Mouse (Mus musculus): Measurements from ENCODE around the gene Ppp1r21. TPM values are rescaled to one million over a fixed set of nuclear protein-coding genes. Genes with fewer than 3 reads are reported as not detected.

Gene Ppp1r21
- polyA plus RNA-seq, 1 experiment from 2014 or later, result 9.7 TPM

GRCm38 (mm10) chr17:88627150-88627549 lies 97.2 kb downstream of the Ppp1r21 start:
- H3K4me2 ChIP-seq, result no peak overlapping the region
- no peak for ATAC-seq (ENCODE audit: insufficient read depth)

GRCm38 (mm10) chr17:88628676-88629380 lies 98.9 kb downstream of the Ppp1r21 start:
- Histone ChIP-seq H3K36me3 (replicated peaks) (no peaks in the 10 kb centered on the region), H3K27ac (replicated peaks) (no peak overlapping the region), H3K9me3 (replicated peaks) (no peaks in the 10 kb centered on the region), H3K9ac (no peak overlapping the region), H3K4me2 (no peak overlapping the region), H3K4me1 (replicated peaks) (0 out of 2 replicates have a peak, but pooled peaks cover 7% of the 10 kb centered on the region), H3K27me3 (no peaks in the 10 kb centered on the region), H3K4me3 (replicated peaks) (no peak overlapping the region)
- WGBS (ENCODE audit: insufficient replicate concordance), result 37% methylated on average over 10 of the region's 10 CpGs
- peak; percentile 49 for ATAC-seq (ENCODE audit: insufficient read depth)

More at GRCm38 (mm10) chr17:88627150-88627549, 97.2 kb downstream of the Ppp1r21 start:
- H3K4me1 ChIP-seq (replicated peaks), result 0 out of 2 replicates have a peak, but pooled peaks cover 4% of the 10 kb centered on the region
- H3K27ac ChIP-seq (replicated peaks), result peak overlapping the region; percentile 33; the same call in 1 of the 2 replicates
- peak overlapping the region; percentile 12; the same call in 1 of the 2 replicates for H3K4me3 ChIP-seq (replicated peaks)
- H3K9ac ChIP-seq, result no peak overlapping the region
- H3K9me3 ChIP-seq (replicated peaks), result no peaks in the 10 kb centered on the region
- no peaks in the 10 kb centered on the region for H3K36me3 ChIP-seq (replicated peaks)
- WGBS (ENCODE audit: insufficient replicate concordance), result 55% methylated on average over 7 of the region's 7 CpGs
- H3K27me3 ChIP-seq, result no peaks in the 10 kb centered on the region

- Histone ChIP-seq H3K36me3 (replicated peaks) (no peaks in the 10 kb centered on the region), H3K4me2 (no peak overlapping the region), H3K9ac (no peak overlapping the region), H3K27ac (replicated peaks) (0 out of 2 replicates have a peak overlapping the region, but pooled peaks have one; percentile 48), H3K4me3 (replicated peaks) (no peak overlapping the region), H3K9me3 (replicated peaks) (no peaks in the 10 kb centered on the region), H3K4me1 (replicated peaks) (0 out of 2 replicates have a peak, but pooled peaks cover 7% of the 10 kb centered on the region), H3K27me3 (no peaks in the 10 kb centered on the region)
- ATAC-seq (ENCODE audit: insufficient read depth), result no peak
- WGBS (ENCODE audit: insufficient replicate concordance), result 42% methylated on average over 4 of the region's 4 CpGs
Observed at GRCm38 (mm10) chr17:88629381-88629759, 99.5 kb downstream of the Ppp1r21 start.

- no peak for ATAC-seq (ENCODE audit: insufficient read depth)
- Histone ChIP-seq H3K9me3 (replicated peaks) (no peaks in the 10 kb centered on the region), H3K9ac (no peak overlapping the region), H3K4me3 (replicated peaks) (no peak overlapping the region), H3K27ac (replicated peaks) (peak overlapping the region; percentile 48; the same call in 1 of the 2 replicates), H3K27me3 (no peaks in the 10 kb centered on the region), H3K4me1 (replicated peaks) (0 out of 2 replicates have a peak, but pooled peaks cover 7% of the 10 kb centered on the region), H3K36me3 (replicated peaks) (no peaks in the 10 kb centered on the region), H3K4me2 (no peak overlapping the region)
- whole genome bisulfite sequencing (ENCODE audit: insufficient replicate concordance), result 45% methylated on average over 11 of the region's 11 CpGs
Observed at GRCm38 (mm10) chr17:88629931-88630553, 100.1 kb downstream of the Ppp1r21 start.

GRCm38 (mm10) chr17:88630554-88630948 lies 100.6 kb downstream of the Ppp1r21 start:
- WGBS (ENCODE audit: insufficient replicate concordance), result 68% methylated on average over 3 of the region's 3 CpGs
- no peaks in the 10 kb centered on the region for H3K36me3 ChIP-seq (replicated peaks)
- H3K4me3 ChIP-seq (replicated peaks), result no peak overlapping the region
- H3K9me3 ChIP-seq (replicated peaks), result no peaks in the 10 kb centered on the region
- no peak overlapping the region for H3K4me2 ChIP-seq
- H3K4me1 ChIP-seq (replicated peaks), result 0 out of 2 replicates have a peak, but pooled peaks cover 7% of the 10 kb centered on the region
- H3K27me3 ChIP-seq, result no peaks in the 10 kb centered on the region
- H3K9ac ChIP-seq, result no peak overlapping the region
- ATAC-seq (ENCODE audit: insufficient read depth), result no peak
- no peak overlapping the region for H3K27ac ChIP-seq (replicated peaks)

- no peaks in the 10 kb centered on the region for H3K27me3 ChIP-seq
- WGBS (ENCODE audit: insufficient replicate concordance), result 58% methylated on average over 3 of the region's 3 CpGs
Observed at GRCm38 (mm10) chr17:88632631-88633030, 102.7 kb downstream of the Ppp1r21 start.

GRCm38 (mm10) chr17:88636076-88636475 lies 106.2 kb downstream of the Ppp1r21 start:
- Histone ChIP-seq H3K27me3 (no peaks in the 10 kb centered on the region), H3K4me3 (replicated peaks) (no peak overlapping the region), H3K4me1 (replicated peaks) (0 out of 2 replicates have a peak, but pooled peaks cover 3% of the 10 kb centered on the region), H3K9me3 (replicated peaks) (no peaks in the 10 kb centered on the region), H3K4me2 (no peak overlapping the region), H3K36me3 (replicated peaks) (no peaks in the 10 kb centered on the region), H3K9ac (no peak overlapping the region), H3K27ac (replicated peaks) (no peak overlapping the region)
- ATAC-seq (ENCODE audit: insufficient read depth), result no peak
- WGBS (ENCODE audit: insufficient replicate concordance), result 73% methylated on average over 14 of the region's 14 CpGs

More at GRCm38 (mm10) chr17:88632631-88633030, 102.7 kb downstream of the Ppp1r21 start:
- Histone ChIP-seq H3K36me3 (replicated peaks) (no peaks in the 10 kb centered on the region), H3K4me1 (replicated peaks) (0 out of 2 replicates have a peak, but pooled peaks cover 7% of the 10 kb centered on the region), H3K27ac (replicated peaks) (no peak overlapping the region), H3K9me3 (replicated peaks) (no peaks in the 10 kb centered on the region), H3K9ac (no peak overlapping the region), H3K4me3 (replicated peaks) (no peak overlapping the region), H3K4me2 (no peak overlapping the region)
- ATAC-seq (ENCODE audit: insufficient read depth), result no peak

- WGBS (ENCODE audit: insufficient replicate concordance), result 68% methylated on average over 12 of the region's 12 CpGs
Observed at GRCm38 (mm10) chr17:88636587-88636986, 106.7 kb downstream of the Ppp1r21 start.

More at GRCm38 (mm10) chr17:88636587-88636986, 106.7 kb downstream of the Ppp1r21 start:
- H3K36me3 ChIP-seq (replicated peaks), result no peaks in the 10 kb centered on the region
- no peak overlapping the region for H3K27ac ChIP-seq (replicated peaks)
- H3K4me2 ChIP-seq, result no peak overlapping the region
- 0 out of 2 replicates have a peak, but pooled peaks cover 3% of the 10 kb centered on the region for H3K4me1 ChIP-seq (replicated peaks)
- no peaks in the 10 kb centered on the region for H3K27me3 ChIP-seq
- no peak overlapping the region for H3K9ac ChIP-seq
- ATAC-seq (ENCODE audit: insufficient read depth), result no peak
- no peaks in the 10 kb centered on the region for H3K9me3 ChIP-seq (replicated peaks)
- H3K4me3 ChIP-seq (replicated peaks), result no peak overlapping the region

Other genes with a start within 250 kb of the Ppp1r21 start
- 10.7 and 11.5 TPM in 2 replicates for gene Foxn2, start 89.4 kb upstream of the Ppp1r21 start, polyA plus RNA-seq (2015; fragmentation: Nextera tagmentation; extraction: Ambion mirVana)
- 0.77 and 0.96 TPM in 2 replicates for gene Ston1, start 67.6 kb downstream of the Ppp1r21 start, polyA plus RNA-seq (2015; fragmentation: Nextera tagmentation; extraction: Ambion mirVana)
- gene Gtf2a1l, start 138.5 kb downstream of the Ppp1r21 start, polyA plus RNA-seq (2015; fragmentation: Nextera tagmentation; extraction: Ambion mirVana), result not detected in 2 replicates